Mouse (Mus musculus) olfactory bulb, adult 2 months (tissue): ENCODE data around the gene Sart3.

Source experiments
- CTCF ChIP-seq: fragments of 200-500 bp; IDR thresholded peaks from 2 replicates; pipeline ENCODE4 v1.5.1; 2012; ENCODE audit warnings: low read depth, mild to moderate bottlenecking, low read length, moderate library complexity; ENCODE audit not compliant: insufficient read depth
- POLR2A ChIP-seq: fragments of 200-500 bp; IDR thresholded peaks from 2 replicates; pipeline ENCODE4 v1.6.1; 2012; ENCODE audit warnings: mild to moderate bottlenecking, low read depth, low read length, moderate library complexity; ENCODE audit not compliant: insufficient read depth

GRCm38 (mm10) chr5:113694415-113694814, 77.9 kb downstream of the Sart3 start:
- TF ChIP-seq CTCF (no peak), POLR2A (no peak)
